Mouse (Mus musculus): Measurements from ENCODE around the gene Higd2a. TPM values are rescaled to one million over a fixed set of nuclear protein-coding genes. Genes with fewer than 3 reads are reported as not detected.
A peak's percentile ranks its signal among the peaks of the same experiment; 100 is the strongest.

The Higd2a gene
- total and polyA plus RNA-seq, 3 experiments, result 51.6 to 106 (median 86.0) TPM

GRCm38 (mm10) chr13:54562562-54562961 lies 27.4 kb upstream of the Higd2a start:
- peaks cover 43 to 58% of the 10 kb centered on the region in 2 experiments for H3K36me3 ChIP-seq (replicated peaks in 1 of 2; ENCODE audit: control insufficient read depth in 1 of 2, insufficient read depth in 1 of 2, low read length in 1 of 2)
- H3K4me1 ChIP-seq (ENCODE audit: control insufficient read depth in 1 of 2, insufficient read depth in 2 of 2), result peaks cover 2 to 21% of the 10 kb centered on the region in 2 experiments
- H3K9ac ChIP-seq (ENCODE audit: insufficient read depth, low read depth), result no peak overlapping the region
- in situ Hi-C loops (cut with MboI; ENCODE audit: low pct_ligation_motif_present, low pct_unique_long_range_greater_than_20kb, low sequenced_read_pairs), result no loop called here
- dilution Hi-C loops (cut with MboI; ENCODE audit: extremely low pct_ligation_motif_present, extremely low pct_unique_long_range_greater_than_20kb, low sequenced_read_pairs), result no loop called here
- peaks cover 17% of the 10 kb centered on the region for H3K79me2 ChIP-seq (replicated peaks; ENCODE audit: control insufficient read depth, extremely low read depth, insufficient read depth, poor library complexity, severe bottlenecking)
- no peak for DNase-seq (ENCODE audit: extremely low read depth)
- no peaks in the 10 kb centered on the region for H3K9me3 ChIP-seq (replicated peaks; ENCODE audit: low read length)
- no peak overlapping the region for H3K4me3 ChIP-seq (replicated peaks in 1 of 3; ENCODE audit: low read depth in 2 of 3, low read length in 2 of 3, poor library complexity in 1 of 3)
- H3K4me2 ChIP-seq (ENCODE audit: insufficient read depth, low read depth, poor library complexity, severe bottlenecking), result no peak overlapping the region
- TF ChIP-seq HCFC1 (IDR thresholded peaks at IDR 0.05; ENCODE audit: low read depth, low read length) (no peak), E2F4 (IDR thresholded peaks at IDR 0.05; ENCODE audit: insufficient replicate concordance, low read depth, low read length) (no peak)
- no peaks in the 10 kb centered on the region for H3K27me3 ChIP-seq (replicated peaks)
- H3K27ac ChIP-seq (ENCODE audit: insufficient read depth, low read depth), result no peak overlapping the region

DNA sequence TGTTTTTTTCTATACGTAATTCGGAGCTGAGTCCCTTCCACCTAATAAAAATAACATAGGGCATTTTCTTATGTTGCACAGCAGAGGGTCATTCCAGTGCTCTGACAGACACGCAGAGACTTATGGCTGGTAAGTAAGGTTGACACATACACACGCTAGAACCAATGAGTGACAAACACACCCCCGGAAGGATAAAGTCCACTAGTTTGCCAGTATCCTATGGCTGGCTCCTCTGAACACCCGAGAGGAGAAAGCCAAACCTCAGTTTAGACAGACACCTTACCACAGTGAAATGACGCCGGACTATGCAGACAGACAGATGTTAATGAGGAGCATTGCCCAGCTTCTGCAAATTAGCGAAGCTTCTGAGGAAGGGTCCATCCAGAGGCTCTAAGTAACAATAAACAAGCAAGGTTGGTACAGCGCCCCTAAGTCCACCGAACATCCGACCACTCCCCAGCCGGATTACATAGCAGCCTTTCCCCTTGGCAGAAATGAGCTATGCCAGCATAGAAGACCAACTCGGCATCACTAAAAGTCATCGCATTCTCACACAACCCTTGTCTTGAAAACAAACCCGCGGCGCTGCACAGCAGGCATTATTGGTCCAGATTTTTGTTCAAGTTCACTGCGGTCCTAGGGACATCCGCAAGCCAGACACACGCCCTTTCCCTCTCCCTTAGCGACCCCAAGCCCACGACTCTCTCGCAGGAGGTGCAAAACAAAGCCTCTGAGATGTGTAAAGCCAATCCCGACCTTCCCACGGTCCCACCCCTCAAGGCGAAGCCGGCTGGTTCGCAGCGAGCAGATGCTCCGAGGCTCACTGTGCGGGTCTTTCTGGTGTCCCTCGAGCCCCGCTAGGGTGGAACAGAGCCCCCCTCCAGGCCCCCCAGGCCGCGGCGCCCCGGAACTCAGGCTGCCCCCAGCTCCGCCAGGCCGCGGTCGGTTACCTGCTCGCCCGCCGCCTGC lies 25.5 kb upstream of the Higd2a start:
- peaks cover 2 to 33% of the 10 kb centered on the region in 2 experiments for H3K4me1 ChIP-seq (ENCODE audit: control insufficient read depth in 1 of 2, insufficient read depth in 2 of 2)
- dilution Hi-C loops (cut with MboI; ENCODE audit: extremely low pct_ligation_motif_present, extremely low pct_unique_long_range_greater_than_20kb, low sequenced_read_pairs) (no loop called here), in situ Hi-C loops (cut with MboI; ENCODE audit: low pct_ligation_motif_present, low pct_unique_long_range_greater_than_20kb, low sequenced_read_pairs) (loop anchor here (5.0 kb wide), 1 partner anchor 53 kb away; no protein-coding TSS in a partner anchor)
- H3K9ac ChIP-seq (ENCODE audit: insufficient read depth, low read depth), result peak overlapping the region; percentile 92
- no peak overlapping the region for H3K27ac ChIP-seq (ENCODE audit: insufficient read depth, low read depth)
- H3K9me3 ChIP-seq (replicated peaks; ENCODE audit: low read length), result no peaks in the 10 kb centered on the region
- peak overlapping the region; percentile 87 for H3K4me2 ChIP-seq (ENCODE audit: insufficient read depth, low read depth, poor library complexity, severe bottlenecking)
- H3K79me2 ChIP-seq (replicated peaks; ENCODE audit: control insufficient read depth, extremely low read depth, insufficient read depth, poor library complexity, severe bottlenecking), result peaks cover 17% of the 10 kb centered on the region
- no peak for TF ChIP-seq GABPA (IDR thresholded peaks at IDR 0.05; ENCODE audit: insufficient replicate concordance, low read depth, low read length)
- TF ChIP-seq NRF1 (IDR thresholded peaks at IDR 0.05; ENCODE audit: low read depth, low read length), result 0 out of 2 replicates have a peak, but pooled peaks have one; percentile 1
- peak overlapping the region; percentile 86 to 91 (median 87) for H3K4me3 ChIP-seq (replicated peaks in 1 of 3; ENCODE audit: low read depth in 2 of 3, low read length in 2 of 3, poor library complexity in 1 of 3)
- no peak for DNase-seq (ENCODE audit: extremely low read depth)
- no peaks in the 10 kb centered on the region for H3K27me3 ChIP-seq (replicated peaks)
- peaks cover 30 to 38% of the 10 kb centered on the region in 2 experiments for H3K36me3 ChIP-seq (replicated peaks in 1 of 2; ENCODE audit: control insufficient read depth in 1 of 2, insufficient read depth in 1 of 2, low read length in 1 of 2)

DNA sequence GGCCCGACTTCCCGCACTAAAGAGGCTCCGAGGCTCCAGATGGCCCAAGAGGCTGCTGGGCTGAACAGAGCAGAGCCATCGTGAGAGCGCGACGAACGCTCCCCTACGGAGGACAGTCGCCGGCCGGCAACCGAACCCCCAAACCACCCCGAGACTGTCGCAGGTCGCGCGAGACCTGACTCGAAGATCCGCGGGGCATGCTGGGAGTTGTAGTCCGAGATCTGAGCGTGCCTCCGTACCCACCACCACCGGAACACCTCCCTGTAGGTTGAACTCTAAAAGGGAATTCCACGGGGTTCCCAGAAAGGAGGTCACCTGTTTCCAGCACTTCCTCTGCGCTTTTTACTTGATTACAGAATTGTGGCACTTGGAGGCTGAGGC lies 24.8 kb upstream of the Higd2a start, which contains the start of gene 4833439L19Rik:
4833439L19Rik (minus strand) TSS at position 235 of the 381 bp plus-strand sequence.
- H3K27ac ChIP-seq (ENCODE audit: insufficient read depth, low read depth), result no peak within 1 kb of the TSS
- H3K4me3 ChIP-seq (replicated peaks in 1 of 3; ENCODE audit: low read depth in 2 of 3, low read length in 2 of 3, poor library complexity in 1 of 3), result peak within 1 kb of the TSS; percentile 86 to 91 (median 87)
- H3K4me2 ChIP-seq (ENCODE audit: insufficient read depth, low read depth, poor library complexity, severe bottlenecking), result peak within 1 kb of the TSS; percentile 87
- DNase-seq (ENCODE audit: extremely low read depth), result peak; percentile 92
- no peaks in the 10 kb centered on the region for H3K27me3 ChIP-seq (replicated peaks)
- H3K36me3 ChIP-seq (replicated peaks in 1 of 2; ENCODE audit: control insufficient read depth in 1 of 2, insufficient read depth in 1 of 2, low read length in 1 of 2), result peaks cover 24 to 31% of the 10 kb centered on the region in 2 experiments
- peaks cover 17% of the 10 kb centered on the region for H3K79me2 ChIP-seq (replicated peaks; ENCODE audit: control insufficient read depth, extremely low read depth, insufficient read depth, poor library complexity, severe bottlenecking)
- H3K9ac ChIP-seq (ENCODE audit: insufficient read depth, low read depth), result peak within 1 kb of the TSS; percentile 92
- dilution Hi-C loops (cut with MboI; ENCODE audit: extremely low pct_ligation_motif_present, extremely low pct_unique_long_range_greater_than_20kb, low sequenced_read_pairs) (no loop called here), in situ Hi-C loops (cut with MboI; ENCODE audit: low pct_ligation_motif_present, low pct_unique_long_range_greater_than_20kb, low sequenced_read_pairs) (loop anchor here (5.0 kb wide), 1 partner anchor 52 kb away; no protein-coding TSS in a partner anchor)
- peaks cover 2 to 33% of the 10 kb centered on the region in 2 experiments for H3K4me1 ChIP-seq (ENCODE audit: control insufficient read depth in 1 of 2, insufficient read depth in 2 of 2)
- H3K9me3 ChIP-seq (replicated peaks; ENCODE audit: low read length), result no peaks in the 10 kb centered on the region
- peak; percentile 22; the same call in 1 of the 2 replicates for TF ChIP-seq BHLHE40 (IDR thresholded peaks at IDR 0.05; ENCODE audit: low read depth, low read length)
- no peak for TF ChIP-seq PAX5 (IDR thresholded peaks at IDR 0.05; ENCODE audit: low read length)
- peak; percentile 94; the same call in 1 of the 2 replicates for TF ChIP-seq KAT2A (IDR thresholded peaks at IDR 0.05; ENCODE audit: insufficient replicate concordance, low read length)
- peak; percentile 89 for TF ChIP-seq POLR2A (IDR thresholded peaks at IDR 0.05; ENCODE audit: low read depth, low read length)
- TF ChIP-seq ELF1 (IDR thresholded peaks at IDR 0.05; ENCODE audit: low read depth, low read length), result peak; percentile 64
- no peak; the same call in 1 of the 2 replicates for TF ChIP-seq ETS1 (conservative IDR thresholded peaks at IDR 0.05; ENCODE audit: low read depth, low read length)
- TF ChIP-seq ZKSCAN1 (IDR thresholded peaks at IDR 0.05; ENCODE audit: borderline replicate concordance, low read depth, low read length), result no peak
- TF ChIP-seq NRF1 (IDR thresholded peaks at IDR 0.05; ENCODE audit: low read depth, low read length), result 0 out of 2 replicates have a peak, but pooled peaks have one; percentile 19
- peak; percentile 84 for TF ChIP-seq NELFE (IDR thresholded peaks at IDR 0.05; ENCODE audit: low read depth, low read length)
- TF ChIP-seq ZMIZ1 (IDR thresholded peaks at IDR 0.05; ENCODE audit: low read depth, low read length), result peak; percentile 62
- TF ChIP-seq CHD2 (IDR thresholded peaks at IDR 0.05; ENCODE audit: low read length), result peak; percentile 100
- no peak for TF ChIP-seq ZC3H11A (IDR thresholded peaks at IDR 0.05; ENCODE audit: low read depth, low read length)
- no peak for TF ChIP-seq CHD1 (IDR thresholded peaks at IDR 0.05; ENCODE audit: low read depth, low read length)
- TF ChIP-seq IRF4 (IDR thresholded peaks at IDR 0.05; ENCODE audit: low read depth, low read length), result no peak
- TF ChIP-seq USF1 (IDR thresholded peaks at IDR 0.05; ENCODE audit: low read depth, low read length), result no peak
- no peak for TF ChIP-seq E2F4 (IDR thresholded peaks at IDR 0.05; ENCODE audit: insufficient replicate concordance, low read depth, low read length)
- TF ChIP-seq MXI1 (IDR thresholded peaks at IDR 0.05; ENCODE audit: low read depth, low read length), result no peak; the same call in 1 of the 2 replicates
- TF ChIP-seq RCOR1 (conservative IDR thresholded peaks at IDR 0.05; ENCODE audit: low read depth, low read length), result no peak
- 0 out of 2 replicates have a peak, but pooled peaks have one; percentile 43 for TF ChIP-seq TCF12 (IDR thresholded peaks at IDR 0.05; ENCODE audit: low read depth, low read length)
- peak; percentile 66; the same call in 1 of the 2 replicates for TF ChIP-seq SIN3A (IDR thresholded peaks at IDR 0.05; ENCODE audit: low read length)

All from CH12.LX (cell line).